Mouse (Mus musculus) left cerebral cortex, postnatal 36 days (tissue): ENCODE data around the gene Ppp1r16b. TPM values are rescaled to one million over a fixed set of nuclear protein-coding genes. Genes with fewer than 3 reads are reported as not detected.

Experiments used
- DNase-seq, 2 experiments: peaks; one replicate each; pipeline ENCODE4 v3.0.0; 2021 to 2022; ENCODE audit warnings: low spot score in 2 of 2, mixed read lengths in 1 of 2
- intact Hi-C: fragments of 180-260 bp; cut with DNase I; formaldehyde crosslinking; loops from one replicate; pipeline ENCODE4 v1.15.1; 2025
- total RNA-seq, 2 experiments: library from RNA; stranded (reverse); gene quantifications; 2 replicates each; pipeline ENCODE4 v1.2.3; 2021

The Ppp1r16b gene
- total RNA-seq, 2 experiments from 2014 or later, result 125 to 129 TPM

DNA sequence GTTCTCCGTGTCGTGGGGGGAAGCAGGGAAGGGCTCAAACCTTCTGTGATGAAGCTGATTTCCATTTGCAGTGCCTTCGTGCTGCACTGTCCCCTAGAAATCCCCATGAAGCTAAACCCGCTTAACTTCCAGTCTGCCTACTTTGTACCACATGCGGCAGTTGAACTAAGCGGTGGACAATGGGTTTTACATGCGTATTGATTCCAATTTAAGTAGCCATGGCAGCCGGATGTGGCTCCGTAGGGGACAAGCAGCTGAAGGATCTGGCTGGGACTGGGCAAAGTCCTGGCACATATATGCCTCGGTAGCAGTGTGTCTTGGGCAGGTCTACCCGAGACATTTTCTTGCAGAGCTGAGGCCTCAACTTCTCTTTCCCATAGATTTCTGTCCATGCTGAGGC lies 73.4 kb downstream of the Ppp1r16b start:
- DNase-seq, result no peak
- intact Hi-C loops, result no loop called here

GRCm38 (mm10) chr2:158739113-158739512 lies 73.9 kb downstream of the Ppp1r16b start:
- DNase-seq, result no peak
- intact Hi-C loops, result no loop called here

GRCm38 (mm10) chr2:158741011-158741501 lies 75.9 kb downstream of the Ppp1r16b start:
- intact Hi-C loops, result no loop called here
- no peak for DNase-seq

- DNase-seq, result no peak
- intact Hi-C loops, result no loop called here
Measured at GRCm38 (mm10) chr2:158742431-158742830, 77.2 kb downstream of the Ppp1r16b start.

DNA sequence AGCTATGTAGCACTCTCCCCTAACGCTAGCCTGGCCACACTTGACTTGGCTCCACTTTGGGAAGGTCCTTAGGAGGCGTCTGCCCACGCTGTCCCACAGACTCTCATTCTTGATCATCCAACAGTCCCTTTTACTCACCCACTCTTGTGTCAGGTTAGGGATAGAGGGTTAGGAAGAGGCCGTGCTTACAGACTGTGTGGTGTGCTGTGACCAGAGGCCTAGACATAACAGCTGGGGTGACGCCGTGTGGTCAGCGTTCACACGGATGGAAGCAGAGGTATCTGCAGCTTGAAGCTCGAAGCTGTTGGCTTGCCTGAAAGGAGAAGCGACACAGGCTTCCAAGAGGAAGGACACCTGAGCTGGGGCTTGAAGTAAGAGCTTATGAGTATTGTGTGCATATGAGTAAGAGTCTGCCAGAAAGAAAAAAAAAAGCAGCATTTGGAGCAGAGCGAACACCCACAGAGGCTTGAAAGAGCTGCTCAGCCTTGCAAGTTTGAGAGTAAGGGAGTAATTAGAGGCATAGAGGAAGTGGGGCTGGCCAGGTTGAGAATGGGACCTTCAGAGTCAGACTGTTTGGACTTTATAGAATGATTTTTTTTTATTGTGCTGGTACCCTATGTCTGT lies 78.4 kb downstream of the Ppp1r16b start:
- intact Hi-C loops, result loop anchor here (2.0 kb wide), 1 partner anchor 75 kb away; no protein-coding TSS in a partner anchor

GRCm38 (mm10) chr2:158745049-158745482 lies 79.9 kb downstream of the Ppp1r16b start:
- DNase-seq, result no peak
- intact Hi-C loops, result loop anchor here (2.0 kb wide), 1 partner anchor 76 kb away; no protein-coding TSS in a partner anchor

More for the DNA sequence above, 78.4 kb downstream of the Ppp1r16b start:
- DNase-seq, result no peak

DNA sequence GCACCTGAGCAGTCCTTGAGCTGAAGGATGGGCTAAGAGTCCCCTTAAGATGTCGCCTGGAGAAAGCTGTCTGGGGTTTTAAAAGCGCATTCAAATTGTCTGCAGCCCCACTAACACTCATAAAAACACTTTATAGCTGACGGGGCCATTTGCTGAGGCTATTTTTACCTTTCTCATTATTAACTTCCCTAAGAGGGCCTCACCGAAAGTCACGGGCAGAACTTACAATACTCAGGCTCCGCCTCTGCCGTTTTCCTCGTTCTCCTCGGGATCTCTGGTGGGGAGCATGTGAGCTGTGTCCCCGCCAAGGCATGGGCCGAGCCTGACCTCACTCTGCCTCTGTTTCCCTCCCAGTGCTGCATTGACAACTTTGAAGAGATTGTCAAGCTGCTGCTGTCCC lies 81.0 kb downstream of the Ppp1r16b start:
- intact Hi-C loops, result no loop called here
- DNase-seq, result no peak

- peak in 1 of 2 experiments; percentile 44 for DNase-seq
- intact Hi-C loops, result no loop called here
Measured at GRCm38 (mm10) chr2:158749366-158749765, 84.2 kb downstream of the Ppp1r16b start.

DNA sequence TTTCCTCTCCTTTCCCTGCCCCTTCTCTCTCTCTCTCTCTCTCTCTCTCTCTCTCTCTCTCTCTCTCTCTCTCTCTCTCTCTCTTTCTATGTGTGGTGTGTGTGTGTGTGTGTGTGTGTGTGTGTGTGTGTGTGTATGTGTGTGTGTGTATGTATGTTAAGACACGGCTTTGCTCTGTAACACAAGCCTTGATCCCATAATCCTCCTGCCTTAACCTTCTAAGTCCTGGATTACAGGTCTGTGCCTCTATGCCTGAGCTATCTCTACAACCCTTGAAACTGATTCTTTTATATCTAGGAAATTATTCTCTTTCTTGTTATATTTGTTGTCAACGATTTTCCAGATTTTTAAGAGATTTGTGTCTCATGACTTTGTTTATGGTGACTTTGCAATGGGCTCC lies 95.0 kb downstream of the Ppp1r16b start:
- DNase-seq, result no peak
- intact Hi-C loops, result loop anchor here (5.0 kb wide), 1 partner anchor 102 kb away; no protein-coding TSS in a partner anchor

DNA sequence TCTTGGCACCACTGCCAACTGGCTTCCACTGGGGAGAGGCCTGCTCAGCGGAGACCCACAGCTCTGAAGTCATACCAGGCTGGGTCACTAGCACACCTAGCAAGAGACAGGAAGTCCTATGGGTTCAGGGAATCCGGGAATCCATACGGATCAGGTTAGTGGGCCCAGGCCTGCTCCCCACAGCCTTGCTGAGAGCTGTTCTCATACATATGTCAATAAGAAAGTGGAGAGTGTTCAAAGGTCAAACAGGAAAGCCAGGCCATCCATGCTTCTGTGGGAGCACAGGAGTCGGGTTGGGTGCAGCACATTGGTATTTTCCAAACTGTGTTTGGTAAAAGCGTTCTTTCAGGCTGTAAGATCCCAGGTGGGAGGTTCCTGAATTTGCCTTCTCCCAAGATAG lies 97.1 kb downstream of the Ppp1r16b start:
- no peak for DNase-seq
- intact Hi-C loops, result loop anchor here (5.0 kb wide), 1 partner anchor 100 kb away; no protein-coding TSS in a partner anchor

DNA sequence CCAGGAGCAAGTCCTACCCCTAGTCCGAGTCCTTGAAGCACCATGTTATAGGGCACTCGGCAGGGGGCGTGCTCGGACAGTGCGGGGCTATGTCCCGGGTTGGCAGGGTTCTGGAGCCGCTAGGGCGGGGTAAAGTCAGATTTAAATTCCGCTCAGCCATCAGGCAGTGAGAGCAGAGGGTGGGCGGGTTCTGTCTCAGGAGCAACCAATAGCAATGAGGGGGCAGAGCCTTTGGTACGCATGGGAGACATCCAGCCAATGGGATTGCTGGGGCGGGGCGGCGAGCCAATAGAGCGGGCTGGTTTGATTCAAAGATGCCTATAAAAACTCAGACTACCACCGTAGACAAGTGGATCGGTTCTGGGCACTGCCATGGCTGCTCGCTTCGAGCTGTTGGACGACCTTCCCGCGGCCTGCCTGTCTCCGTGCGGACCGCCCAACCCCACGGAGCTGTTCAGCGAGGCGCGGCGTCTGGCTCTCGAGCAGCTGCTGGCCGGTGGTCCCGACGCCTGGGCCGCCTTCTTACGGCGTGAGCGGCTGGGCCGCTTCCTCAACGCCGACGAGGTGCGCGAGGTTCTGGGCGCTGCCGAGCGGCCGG lies 102.6 kb downstream of the Ppp1r16b start, which contains the start of gene Fam83d:
Gene Fam83d, plus strand, starts transcription at position 352 of the 598 bp plus-strand sequence.
- intact Hi-C loops, result no loop called here
- DNase-seq, result peak; percentile 87 to 91

- intact Hi-C loops, result no loop called here
Measured at GRCm38 (mm10) chr2:158768350-158768749, 103.2 kb downstream of the Ppp1r16b start.

GRCm38 (mm10) chr2:158768771-158769170 lies 103.6 kb downstream of the Ppp1r16b start:
- no peak for DNase-seq
- intact Hi-C loops, result no loop called here

More at GRCm38 (mm10) chr2:158768350-158768749, 103.2 kb downstream of the Ppp1r16b start:
- no peak for DNase-seq

GRCm38 (mm10) chr2:158770126-158770757 lies 105.0 kb downstream of the Ppp1r16b start:
- intact Hi-C loops, result no loop called here
- no peak for DNase-seq

- no peak for DNase-seq
- intact Hi-C loops, result no loop called here
Measured at GRCm38 (mm10) chr2:158771066-158771763, 106.0 kb downstream of the Ppp1r16b start.

DNA sequence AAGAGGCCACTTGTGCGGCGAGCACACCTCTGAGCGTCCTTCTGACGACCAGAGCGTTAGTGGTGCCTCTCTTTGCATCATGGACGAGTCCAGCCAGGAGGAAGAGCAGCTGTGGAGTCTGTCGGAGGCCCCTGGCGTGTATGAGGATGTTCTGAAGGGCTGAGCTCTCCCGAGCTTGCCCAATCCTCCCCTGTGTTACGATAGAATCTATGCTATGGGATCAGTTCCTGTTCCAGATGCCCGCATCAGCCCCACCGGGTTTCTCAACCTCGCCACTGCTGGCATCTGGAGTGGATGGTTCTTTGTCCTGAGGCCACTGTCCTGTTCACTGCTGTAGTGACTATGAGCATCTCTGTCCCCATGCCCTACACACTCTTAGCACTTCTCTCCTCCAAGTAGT lies 107.6 kb downstream of the Ppp1r16b start:
- intact Hi-C loops, result no loop called here
- DNase-seq, result no peak

- intact Hi-C loops, result no loop called here
- DNase-seq, result no peak
Measured at GRCm38 (mm10) chr2:158774886-158775285, 109.7 kb downstream of the Ppp1r16b start.

DNA sequence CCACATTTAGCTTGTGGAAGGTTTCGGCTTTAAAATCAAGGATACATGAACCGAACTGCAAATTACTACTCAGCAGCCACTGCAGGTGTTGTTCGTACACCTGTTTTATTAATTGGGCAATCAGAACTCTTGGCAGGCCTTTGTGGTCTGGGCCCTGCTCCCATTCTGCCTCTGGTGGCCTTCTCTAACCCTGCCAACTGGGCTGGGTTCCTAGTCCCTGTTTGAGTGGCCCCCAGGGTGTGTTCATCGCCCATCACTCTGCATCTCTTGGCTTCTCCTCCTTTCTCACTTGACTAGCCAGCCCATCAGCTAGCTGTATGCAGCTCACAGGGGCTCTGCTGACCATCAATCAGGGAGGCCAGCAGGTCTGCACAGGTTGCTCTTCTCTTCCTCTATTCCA lies 111.5 kb downstream of the Ppp1r16b start:
- DNase-seq, result no peak
- intact Hi-C loops, result no loop called here

GRCm38 (mm10) chr2:158777490-158777889 lies 112.3 kb downstream of the Ppp1r16b start:
- intact Hi-C loops, result no loop called here
- DNase-seq, result no peak

DNA sequence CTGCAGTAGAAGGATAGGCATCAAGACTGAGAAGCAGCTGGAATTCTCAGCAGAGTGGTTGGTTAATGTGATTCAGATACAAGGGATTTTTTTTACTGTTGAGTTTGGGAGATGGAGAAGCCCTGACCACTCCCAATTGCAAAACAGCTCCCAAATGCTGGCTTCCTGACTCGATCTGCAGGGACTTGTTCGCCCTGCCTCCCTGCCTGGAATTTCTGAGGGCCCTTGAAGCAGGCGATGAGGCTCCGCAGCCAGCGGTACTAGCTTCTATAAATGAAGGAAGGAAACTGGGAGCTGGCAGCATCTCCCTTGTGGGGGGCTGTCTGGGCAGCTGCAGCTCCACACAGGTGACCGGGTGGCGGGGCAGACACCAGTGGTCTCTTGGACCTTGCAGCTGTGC lies 113.2 kb downstream of the Ppp1r16b start:
- no peak for DNase-seq
- intact Hi-C loops, result no loop called here
